Mouse (Mus musculus): ENCODE measurements around the gene 1110059G10Rik.

Gene 1110059G10Rik

GRCm38 (mm10) chr9:122950643-122951475 lies at the start of gene 1110059G10Rik, which contains the start of gene Kif15:
1110059G10Rik (minus strand) TSS chr9:122951000.
Kif15 (plus strand) TSS chr9:122951046.
- peak; percentile 94 for DNase-seq

GRCm38 (mm10) chr9:122999193-122999586 lies 48.4 kb upstream of the 1110059G10Rik start:
- no peak for DNase-seq

GRCm38 (mm10) chr9:122998406-122999192 lies 47.8 kb upstream of the 1110059G10Rik start:
- no peak for DNase-seq

- DNase-seq, result no peak
Measured at GRCm38 (mm10) chr9:122928915-122929314, 21.9 kb downstream of the 1110059G10Rik start.

GRCm38 (mm10) chr9:122922936-122923381 lies 27.8 kb downstream of the 1110059G10Rik start, which contains the start of gene Zfp105:
Zfp105 (plus strand) TSS chr9:122923072.
- DNase-seq, result peak; percentile 84

GRCm38 (mm10) chr9:122922436-122922835 lies 28.4 kb downstream of the 1110059G10Rik start:
- no peak for DNase-seq

GRCm38 (mm10) chr9:122902717-122903535 lies 47.9 kb downstream of the 1110059G10Rik start:
- peak; percentile 85 for DNase-seq

DNA sequence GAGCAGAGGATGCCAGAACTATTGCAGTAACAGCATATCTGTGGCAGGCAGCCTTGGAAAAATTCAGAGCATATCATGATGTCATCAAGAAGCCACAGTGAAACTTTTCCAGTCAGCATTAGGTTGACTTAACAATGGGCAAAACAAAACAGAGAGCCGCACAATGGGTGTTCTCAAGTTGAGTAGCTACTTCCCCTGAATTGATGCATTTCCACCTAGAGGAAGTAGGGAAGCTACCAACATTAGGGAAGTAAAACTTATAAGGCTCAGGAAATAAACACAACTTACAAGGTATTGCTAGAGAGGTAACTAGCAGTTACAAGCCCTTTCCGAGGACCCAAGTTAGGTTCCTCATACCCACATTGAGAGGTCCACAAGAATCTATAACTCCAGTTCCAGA lies 49.8 kb downstream of the 1110059G10Rik start:
- no peak for DNase-seq
